Mouse (Mus musculus) ES-E14 (cell line): ENCODE data around the gene Saa1.

Experiments used
- CHD2 ChIP-seq: IDR thresholded peaks from 2 replicates; pipeline ENCODE4 v1.6.1; 2014; ENCODE audit warnings: mild to moderate bottlenecking, low read depth, low read length, inconsistent platforms
- MAFK ChIP-seq: IDR thresholded peaks from 2 replicates; pipeline ENCODE4 v1.6.1; 2014; ENCODE audit warnings: mild to moderate bottlenecking, low read depth, low read length, inconsistent platforms; ENCODE audit not compliant: insufficient read depth
- ZC3H11A ChIP-seq: IDR thresholded peaks from 2 replicates; pipeline ENCODE4 v1.6.1; 2012; ENCODE audit warnings: low read depth, mild to moderate bottlenecking, inconsistent platforms, low read length, borderline replicate concordance
- ZNF384 ChIP-seq: IDR thresholded peaks from 2 replicates; pipeline ENCODE4 v1.6.1; 2012; ENCODE audit warnings: low read depth, low read length, inconsistent platforms

GRCm38 (mm10) chr7:46748459-46748858, 5.7 kb upstream of the Saa1 start:
- peak; percentile 91 for TF ChIP-seq ZNF384
- TF ChIP-seq CHD2: no peak
- no peak for TF ChIP-seq ZC3H11A
- no peak for TF ChIP-seq MAFK
